Mouse (Mus musculus) liver, embryonic 11.5 days (tissue): Measurements from ENCODE around the gene Pcyox1. TPM values are rescaled to one million over a fixed set of nuclear protein-coding genes. Genes with fewer than 3 reads are reported as not detected.

Experiments
- ATAC-seq: fragments of 200-750 bp; cut with Nextera tagmentation; replicated peaks from 2 replicates; pipeline ENCODE4 v1.8.0; 2017; ENCODE audit warnings: moderate number of reproducible peaks, mild to moderate bottlenecking, moderate TSS enrichment, moderate library complexity; ENCODE audit not compliant: low FRiP score
- DNase-seq: peaks from one replicate; pipeline ENCODE4 v3.0.0-alpha.2; 2017; ENCODE audit warnings: low spot score
- H3K27ac ChIP-seq: fragments of 300-500 bp; sonication (generic); 2 replicates; pipeline ENCODE4 v1.5.1; 2014; ENCODE audit warnings: mild to moderate bottlenecking, low read depth, low read length, control low read depth
- H3K27me3 ChIP-seq: fragments of 300-500 bp; sonication (generic); replicated peaks from 2 replicates; pipeline ENCODE4 v1.6.1; 2014; ENCODE audit warnings: low read length, mixed read lengths; ENCODE audit not compliant: control insufficient read depth, insufficient read depth
- H3K36me3 ChIP-seq: fragments of 300-500 bp; sonication (generic); 2 replicates; pipeline ENCODE4 v1.6.1; 2014; ENCODE audit warnings: mild to moderate bottlenecking, low read length, moderate library complexity, mixed read lengths; ENCODE audit not compliant: control insufficient read depth, insufficient read depth
- H3K4me1 ChIP-seq: fragments of 300-500 bp; sonication (generic); replicated peaks from 2 replicates; pipeline ENCODE4 v1.6.1; 2014; ENCODE audit warnings: low read length, mixed read lengths; ENCODE audit not compliant: control insufficient read depth, insufficient read depth
- H3K4me2 ChIP-seq: fragments of 300-500 bp; sonication (generic); 2 replicates; pipeline ENCODE4 v1.6.1; 2014; ENCODE audit warnings: mild to moderate bottlenecking, control low read depth, moderate library complexity
- H3K4me3 ChIP-seq: fragments of 300-500 bp; sonication (generic); 2 replicates; pipeline ENCODE4 v1.5.1; 2014; ENCODE audit warnings: low read depth, low read length, control low read depth
- H3K9ac ChIP-seq: fragments of 300-500 bp; sonication (generic); 2 replicates; pipeline ENCODE4 v1.6.1; 2014; ENCODE audit warnings: low read depth, low read length, control low read depth
- H3K9me3 ChIP-seq: fragments of 300-500 bp; sonication (generic); 2 replicates; pipeline ENCODE4 v1.6.1; 2016; ENCODE audit warnings: low read length, inconsistent platforms, mixed read lengths; ENCODE audit not compliant: control insufficient read depth
- WGBS: fragments of 180-500 bp; shearing (Covaris S2); extraction: QIAGEN DNeasy Blood & Tissue Kit; methylation state at CpG from one replicate; pipeline ENCODE4 v1.1.7; 2014; 5-methylcytosine and 5-hydroxymethylcytosine counted together
- polyA plus RNA-seq: library from polyadenylated mRNA; unstranded; fragments of >200 nt; fragmentation: Nextera tagmentation; extraction: Ambion mirVana; gene quantifications from 2 replicates; pipeline ENCODE4 v1.2.1, GENCODE M21; 2014

Gene Pcyox1
- polyA plus RNA-seq, 1 experiment from 2014 or later, result 57.7 TPM

DNA sequence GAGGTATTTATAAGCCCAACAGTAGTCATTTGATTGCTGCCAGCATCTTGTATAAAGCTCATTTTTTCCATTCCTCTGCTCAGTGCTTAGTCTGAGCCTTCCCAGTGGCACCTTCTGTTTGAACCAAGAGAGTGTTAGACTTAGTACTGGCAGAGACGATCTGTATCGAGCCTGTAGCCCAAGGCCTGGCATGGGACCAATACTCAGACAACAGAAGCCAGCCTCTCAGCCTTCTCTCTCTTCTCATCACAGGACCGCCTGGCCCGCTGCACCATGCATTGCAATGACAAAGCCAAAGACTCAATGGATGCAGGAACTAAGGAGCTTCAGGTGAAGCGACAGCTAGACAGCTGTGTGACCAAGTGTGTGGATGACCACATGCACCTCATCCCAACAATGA lies 28.5 kb downstream of the Pcyox1 start:
- Histone ChIP-seq H3K36me3 (peaks cover 3% of the 10 kb centered on the region; the same call in 1 of the 2 replicates), H3K4me2 (no peak overlapping the region), H3K4me1 (peaks cover 30% of the 10 kb centered on the region), H3K9ac (no peak overlapping the region), H3K27me3 (no peaks in the 10 kb centered on the region), H3K27ac (no peak overlapping the region), H3K9me3 (no peaks in the 10 kb centered on the region), H3K4me3 (no peak overlapping the region)
- WGBS, result 92% methylated on average over 5 of the region's 5 CpGs
- ATAC-seq (no peak), DNase-seq (no peak)

DNA sequence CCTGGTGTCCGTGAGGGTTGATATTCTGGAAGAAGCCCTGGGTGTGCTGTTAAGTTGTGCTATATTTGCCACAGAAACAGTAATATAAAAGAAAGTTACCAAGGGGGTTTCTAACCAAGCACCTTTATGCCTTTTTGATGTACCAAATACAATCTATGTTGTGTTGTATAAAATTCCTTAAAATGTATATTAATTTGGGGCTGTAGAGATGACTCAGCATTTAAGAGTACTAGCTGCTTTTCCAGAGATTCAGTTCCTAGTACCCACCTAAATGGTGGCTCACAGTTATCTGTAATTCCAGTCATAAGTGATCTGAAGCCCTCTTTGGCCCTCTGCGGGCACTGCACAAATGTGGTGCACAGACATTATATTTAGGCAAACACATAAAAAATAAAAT lies 30.1 kb downstream of the Pcyox1 start:
- peak overlapping the region; percentile 80 for H3K4me3 ChIP-seq
- DNase-seq (no peak), ATAC-seq (no peak)
- 69% methylated on average over 2 of the region's 2 CpGs for WGBS
- H3K27ac ChIP-seq, result peak overlapping the region; percentile 79
- no peaks in the 10 kb centered on the region for H3K9me3 ChIP-seq
- peak overlapping the region; percentile 92 for H3K9ac ChIP-seq
- peaks cover 19% of the 10 kb centered on the region for H3K4me1 ChIP-seq
- peak overlapping the region; percentile 99 for H3K4me2 ChIP-seq
- peaks cover 3% of the 10 kb centered on the region; the same call in 1 of the 2 replicates for H3K36me3 ChIP-seq
- H3K27me3 ChIP-seq, result no peaks in the 10 kb centered on the region

DNA sequence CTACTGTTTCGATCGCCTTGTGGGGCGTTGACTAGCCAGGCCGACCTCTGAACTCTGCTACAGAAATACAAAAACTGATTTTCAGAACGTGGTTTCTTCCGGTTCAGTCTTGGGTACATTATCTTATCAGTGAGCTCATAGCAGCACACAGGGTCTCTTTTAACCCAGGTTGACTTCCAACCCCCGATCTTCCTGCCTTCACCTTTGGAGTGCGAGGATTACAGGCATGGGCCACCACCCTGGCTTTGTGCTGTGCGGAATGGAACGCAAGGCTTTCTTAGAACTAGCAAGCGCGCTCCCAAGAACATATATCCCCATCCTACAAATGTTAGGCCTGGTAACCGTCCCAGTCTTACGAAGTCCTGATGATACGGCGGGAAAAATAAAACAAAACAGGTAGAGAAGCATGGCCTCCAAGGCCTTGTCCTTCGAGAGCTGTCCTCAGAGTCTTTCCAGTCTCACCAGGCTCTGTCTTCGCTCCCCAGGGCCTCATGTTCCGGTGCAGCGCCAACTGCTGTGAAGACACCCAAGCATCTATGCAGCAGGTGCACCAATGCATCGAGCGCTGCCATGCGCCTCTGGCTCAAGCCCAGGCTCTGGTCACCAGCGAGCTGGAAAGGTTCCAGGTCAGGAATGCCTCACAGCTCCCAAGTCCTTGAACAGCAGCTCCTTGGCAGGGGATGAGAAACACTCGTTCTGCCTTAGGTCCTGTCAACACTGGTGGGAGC lies 30.7 kb downstream of the Pcyox1 start:
- Histone ChIP-seq H3K9me3 (no peaks in the 10 kb centered on the region), H3K27ac (peak overlapping the region; percentile 79), H3K4me1 (peaks cover 19% of the 10 kb centered on the region), H3K4me3 (peak overlapping the region; percentile 80), H3K36me3 (peaks cover 3% of the 10 kb centered on the region; the same call in 1 of the 2 replicates), H3K27me3 (no peaks in the 10 kb centered on the region), H3K4me2 (peak overlapping the region; percentile 99), H3K9ac (peak overlapping the region; percentile 92)
- WGBS, result 42% methylated on average over 25 of the region's 25 CpGs
- ATAC-seq (no peak; the same call in 1 of the 2 replicates), DNase-seq (peak; percentile 47)

DNA sequence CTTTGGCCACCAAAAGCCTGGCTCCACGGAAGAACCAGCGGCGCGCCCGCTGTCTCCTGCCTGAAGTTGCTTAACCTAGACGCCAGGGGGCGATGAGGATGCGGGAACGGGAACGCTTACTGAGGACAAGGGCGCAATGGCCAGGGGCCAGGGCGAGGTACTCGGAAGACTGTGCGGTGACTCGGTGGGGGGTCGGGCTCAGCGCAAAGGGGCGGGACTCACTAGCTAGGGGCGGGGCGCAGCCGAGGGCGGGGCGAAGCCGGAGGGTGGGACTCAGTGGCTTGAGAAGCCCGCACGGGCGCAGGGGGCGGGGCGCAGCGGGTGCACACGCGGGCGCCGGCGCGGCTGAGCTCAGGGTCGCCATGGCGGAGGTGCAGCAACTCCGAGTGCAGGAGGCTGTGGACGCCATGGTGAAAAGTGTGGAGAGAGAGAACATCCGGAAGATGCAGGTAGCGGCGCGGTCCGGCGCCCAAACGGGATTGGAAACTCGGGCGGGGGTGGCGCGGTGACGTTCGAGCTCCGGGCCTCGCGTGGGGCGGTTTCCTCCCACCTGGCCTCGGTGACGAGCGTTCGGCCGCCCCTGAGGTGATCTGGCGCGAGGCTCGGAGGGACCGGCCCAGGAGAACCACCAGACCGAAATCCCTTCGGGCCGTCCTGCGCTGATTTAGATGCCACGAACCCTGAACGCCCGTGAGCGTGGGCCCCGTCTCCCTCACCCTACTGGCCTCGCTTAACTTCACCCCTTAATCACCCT lies 31.4 kb downstream of the Pcyox1 start, which contains the start of gene Fam136a:
Gene Fam136a (plus strand): TSS at position 276 of the 754 bp plus-strand sequence.
- WGBS, result under 1% methylated on average over 75 of the region's 76 CpGs
- ATAC-seq, result peak; percentile 96
- H3K9ac ChIP-seq, result peak within 1 kb of the TSS; percentile 92

DNA sequence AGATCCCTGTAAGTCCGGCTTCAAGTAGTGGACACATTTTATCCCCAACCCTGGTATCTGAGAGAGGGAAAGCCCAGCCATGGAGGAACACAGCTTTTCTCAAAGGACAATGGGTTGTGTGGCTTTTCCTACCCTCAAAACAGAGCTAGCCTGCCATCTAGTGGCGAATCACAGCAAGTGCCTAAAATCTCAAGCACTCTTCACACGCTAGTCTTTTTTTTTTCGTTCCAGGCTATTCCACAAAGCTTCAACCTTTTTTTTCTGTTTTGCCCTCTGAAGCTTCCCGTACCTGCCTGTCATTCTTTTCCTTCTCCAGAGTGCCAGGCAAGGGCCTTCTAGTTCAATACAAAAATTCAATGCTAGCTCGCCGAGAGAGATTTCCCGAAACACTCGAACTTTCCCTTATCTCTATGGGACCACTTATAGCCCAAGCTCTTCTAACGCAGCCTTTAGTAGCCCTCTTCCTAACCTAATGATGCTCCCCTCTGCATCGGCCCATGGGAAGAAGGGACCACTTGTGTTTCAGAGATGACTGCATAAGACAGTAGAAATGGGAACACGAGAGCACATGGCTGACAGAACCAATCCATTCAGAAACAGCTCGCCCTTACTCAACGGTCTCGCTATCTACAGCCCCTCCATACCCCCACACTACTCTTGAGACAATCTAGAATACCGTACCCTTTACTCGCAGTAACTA lies 32.4 kb downstream of the Pcyox1 start:
- Histone ChIP-seq H3K4me3 (peak overlapping the region; percentile 80), H3K27ac (peak overlapping the region; percentile 13), H3K36me3 (peaks cover 3% of the 10 kb centered on the region; the same call in 1 of the 2 replicates), H3K9ac (peak overlapping the region; percentile 73), H3K4me2 (peak overlapping the region; percentile 99), H3K4me1 (peaks cover 14% of the 10 kb centered on the region), H3K27me3 (no peaks in the 10 kb centered on the region), H3K9me3 (no peaks in the 10 kb centered on the region)
- WGBS, result 2% methylated on average over 17 of the region's 17 CpGs
- peak; percentile 24 for ATAC-seq
- peak; percentile 71 for DNase-seq

More for the DNA sequence above, 31.4 kb downstream of the Pcyox1 start, which contains the start of gene Fam136a:
- Histone ChIP-seq H3K4me1 (peaks cover 16% of the 10 kb centered on the region), H3K36me3 (peaks cover 3% of the 10 kb centered on the region; the same call in 1 of the 2 replicates), H3K9me3 (no peaks in the 10 kb centered on the region), H3K4me3 (peak within 1 kb of the TSS; percentile 80), H3K4me2 (peak within 1 kb of the TSS; percentile 99), H3K27ac (peak within 1 kb of the TSS; percentile 79), H3K27me3 (no peaks in the 10 kb centered on the region)
- DNase-seq, result peak; percentile 98

DNA sequence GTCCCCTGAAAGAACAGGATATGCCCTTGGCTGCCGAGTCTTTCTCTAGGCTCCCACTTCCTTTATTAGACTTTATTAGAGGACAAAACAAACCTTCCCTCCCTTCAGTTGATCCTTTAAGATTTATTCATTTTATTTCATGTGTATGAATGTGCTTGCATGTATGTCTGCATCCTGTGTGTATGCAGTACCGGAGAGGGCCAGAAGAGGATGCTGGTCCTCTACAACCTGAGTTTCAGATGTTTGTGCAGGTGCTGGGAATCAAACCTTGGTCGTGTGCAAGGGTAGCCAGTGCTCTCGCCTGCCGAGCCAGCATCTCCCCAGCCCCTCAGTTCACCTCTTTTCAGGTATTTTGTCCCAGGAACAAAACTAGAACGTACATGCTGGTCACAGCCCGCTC lies 35.6 kb downstream of the Pcyox1 start:
- Histone ChIP-seq H3K27me3 (no peaks in the 10 kb centered on the region), H3K36me3 (no peaks in the 10 kb centered on the region), H3K9ac (no peak overlapping the region), H3K9me3 (no peaks in the 10 kb centered on the region), H3K27ac (no peak overlapping the region), H3K4me1 (peaks cover 5% of the 10 kb centered on the region), H3K4me2 (no peak overlapping the region), H3K4me3 (no peak overlapping the region)
- DNase-seq (no peak), ATAC-seq (no peak)
- 81% methylated on average over 7 of the region's 7 CpGs for WGBS

DNA sequence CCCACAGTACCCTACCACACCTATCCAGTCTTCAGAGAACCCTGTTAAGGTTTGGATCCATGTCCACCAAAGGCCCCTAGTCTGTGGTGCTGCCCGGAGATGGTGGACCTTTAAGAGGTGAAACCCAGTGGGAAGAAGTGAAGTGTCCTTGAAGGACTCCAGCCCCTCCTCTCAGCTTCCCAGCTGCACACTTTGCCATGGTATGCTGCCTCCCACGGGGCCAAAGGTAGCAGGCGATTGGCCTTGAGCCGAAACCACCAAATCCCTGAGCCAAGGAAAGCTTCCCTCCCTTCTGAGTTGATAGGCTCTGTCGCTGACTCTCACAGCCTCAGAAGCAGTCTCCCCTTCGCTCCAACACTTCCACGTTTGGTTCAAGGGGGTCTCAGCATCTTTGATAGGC lies 36.3 kb downstream of the Pcyox1 start:
- Histone ChIP-seq H3K4me2 (no peak overlapping the region), H3K36me3 (no peaks in the 10 kb centered on the region), H3K27me3 (no peaks in the 10 kb centered on the region), H3K4me3 (no peak overlapping the region), H3K9me3 (no peaks in the 10 kb centered on the region), H3K4me1 (no peaks in the 10 kb centered on the region), H3K9ac (no peak overlapping the region), H3K27ac (no peak overlapping the region)
- ATAC-seq (no peak), DNase-seq (no peak)
- WGBS, result 61% methylated on average over 7 of the region's 7 CpGs

DNA sequence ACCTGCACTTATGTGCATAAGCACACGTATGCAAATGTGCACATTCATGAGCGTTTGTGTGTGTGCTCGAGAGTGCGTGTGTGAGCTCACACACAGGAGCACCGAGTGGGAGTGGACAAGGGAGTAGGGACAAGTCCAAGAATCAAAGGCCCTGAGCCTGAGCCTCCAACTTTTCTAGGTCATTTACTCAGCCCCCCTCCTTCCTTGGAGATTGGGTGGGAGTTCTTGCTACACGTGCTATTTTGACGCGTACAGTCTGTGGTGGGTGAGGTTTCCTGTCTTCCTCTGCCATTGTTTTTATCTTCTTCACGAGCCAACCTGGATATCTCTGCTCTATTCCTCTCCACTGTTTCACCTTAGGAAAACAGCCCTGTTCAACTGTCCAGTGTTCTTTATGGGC lies 40.0 kb downstream of the Pcyox1 start:
- Histone ChIP-seq H3K36me3 (no peaks in the 10 kb centered on the region), H3K27ac (no peak overlapping the region), H3K27me3 (no peaks in the 10 kb centered on the region), H3K4me3 (no peak overlapping the region), H3K9me3 (no peaks in the 10 kb centered on the region), H3K9ac (no peak overlapping the region), H3K4me2 (no peak overlapping the region), H3K4me1 (no peaks in the 10 kb centered on the region)
- ATAC-seq (no peak), DNase-seq (no peak)
- 66% methylated on average over 9 of the region's 9 CpGs for WGBS
